Mouse (Mus musculus) adipocyte (in vitro differentiated cells): ENCODE measurements around the gene Mid2.
A peak's percentile ranks its signal among the peaks of the same experiment; 100 is the strongest.
"Not testable (repeated sequence)": the region's sequence is repeated elsewhere in the genome, so short reads cannot be mapped to it uniquely, and the experiment has no call there.

ENCODE experiments used
- DNase-seq: peaks from one replicate; pipeline ENCODE4 v3.0.0-alpha.2; 2016; ENCODE audit warnings: low spot score

The Mid2 gene

DNA sequence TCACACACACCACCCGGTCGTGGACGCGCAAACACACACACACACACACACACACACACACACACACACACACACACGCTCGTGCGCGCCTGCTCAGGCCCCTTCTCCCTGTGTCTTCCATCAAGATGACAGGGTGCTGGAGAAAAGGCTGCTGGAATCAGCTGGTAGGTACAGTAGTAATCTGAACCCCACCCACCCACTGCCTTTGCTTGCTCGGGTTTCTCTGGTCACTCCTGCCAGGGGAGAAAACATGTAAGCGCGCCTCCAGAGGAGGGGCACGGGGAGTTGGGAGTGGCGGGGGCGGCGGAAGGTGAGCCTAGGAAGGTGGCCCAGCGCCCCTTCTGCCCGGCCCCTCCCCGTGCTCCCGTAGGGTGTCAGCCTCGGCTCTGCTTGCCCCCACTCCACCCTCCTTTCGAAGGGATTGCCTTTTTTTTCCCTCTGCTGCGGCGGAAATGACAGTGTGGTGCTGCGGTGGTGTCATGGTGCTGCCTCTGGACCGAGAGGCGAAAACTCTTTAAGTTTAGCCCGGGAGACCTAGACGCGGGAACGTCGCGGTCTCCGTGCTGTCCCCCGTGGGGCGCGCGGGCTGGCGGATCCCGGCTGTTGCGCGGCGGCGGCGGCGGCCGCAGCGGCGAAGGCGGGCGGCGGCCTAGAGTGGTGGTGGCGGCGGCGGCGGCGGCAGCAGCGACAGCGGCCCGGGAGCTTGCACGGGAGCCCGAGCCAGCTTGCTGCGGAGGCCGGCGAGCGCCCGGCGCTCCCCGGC, at the start of gene Mid2:
TSS of gene Mid2 (plus strand) at position 121 of the 763 bp plus-strand sequence.
- no peak for DNase-seq

DNA sequence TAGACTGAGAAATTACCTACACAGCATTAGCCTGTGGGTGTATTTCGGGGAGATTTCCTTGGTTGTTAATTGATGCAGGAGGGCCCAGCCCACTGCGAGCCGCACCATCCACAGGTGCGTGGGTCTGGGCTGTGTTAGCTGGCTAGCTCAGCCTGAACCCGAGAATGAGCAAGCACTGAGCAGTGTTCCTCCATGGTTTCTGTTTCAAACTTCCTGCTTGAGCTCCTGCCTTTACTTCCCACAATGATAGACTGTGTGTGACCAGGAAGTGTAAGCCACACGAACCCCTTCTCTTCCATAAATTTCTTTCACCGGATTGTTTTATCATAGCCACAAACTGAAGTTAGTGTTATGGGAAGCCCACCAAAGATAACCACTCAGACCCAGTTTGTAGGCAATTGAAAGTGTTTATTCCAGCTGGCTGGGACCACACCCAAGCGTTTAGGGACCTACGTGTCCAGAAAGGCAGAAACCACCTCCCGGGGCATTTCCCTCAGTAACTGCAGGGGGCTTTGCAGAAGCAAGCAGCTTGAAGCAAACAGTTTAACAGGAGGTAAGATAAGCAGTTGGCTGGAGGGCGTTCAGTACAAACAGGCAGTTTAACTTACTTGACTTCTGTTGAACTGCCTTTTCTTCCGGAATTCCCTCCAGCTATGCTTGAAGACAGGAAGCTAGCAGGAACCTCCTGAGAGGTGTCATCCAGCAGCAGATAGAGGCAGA, 39.4 kb upstream of the Mid2 start:
- DNase-seq: no peak

DNA sequence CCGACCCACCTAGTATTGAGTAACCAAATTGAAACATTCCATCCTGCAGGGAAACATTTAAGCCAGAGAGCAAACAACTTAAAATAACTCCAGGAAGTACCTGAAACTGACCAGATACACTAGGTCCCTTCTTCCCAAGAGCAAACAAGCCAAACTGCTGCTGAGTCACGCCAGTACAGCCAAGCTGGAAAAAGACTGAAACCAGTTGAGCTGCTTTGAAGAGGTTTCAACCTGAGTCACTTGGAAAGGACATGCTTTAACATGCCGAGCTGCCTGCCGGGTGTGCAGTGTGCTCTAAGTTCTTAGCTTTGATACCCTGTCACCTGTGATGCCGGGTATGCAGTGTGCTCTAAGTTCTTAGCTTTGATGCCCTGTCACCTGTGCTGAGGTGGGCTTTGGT, 26.4 kb upstream of the Mid2 start:
- DNase-seq: peak; percentile 10

DNA sequence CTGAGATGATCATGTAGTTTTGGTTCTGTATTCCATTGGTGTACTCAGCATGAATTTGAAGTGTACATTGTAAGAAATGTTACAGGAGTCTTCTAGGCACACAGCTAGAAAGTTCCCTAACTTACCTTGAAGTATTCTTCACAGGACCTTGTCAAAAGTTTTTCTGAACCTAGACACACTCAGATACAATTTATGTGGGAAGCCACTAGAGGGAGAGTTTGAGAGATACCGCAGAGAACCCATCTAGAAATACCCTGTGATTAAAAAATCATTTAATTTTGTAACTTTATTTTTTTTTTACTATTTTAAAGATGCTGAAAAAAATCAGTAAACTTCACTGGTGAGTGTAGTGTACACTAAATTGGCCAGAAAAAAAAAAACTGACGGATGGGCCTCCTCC, 24.8 kb upstream of the Mid2 start:
- DNase-seq: peak; percentile 4

DNA sequence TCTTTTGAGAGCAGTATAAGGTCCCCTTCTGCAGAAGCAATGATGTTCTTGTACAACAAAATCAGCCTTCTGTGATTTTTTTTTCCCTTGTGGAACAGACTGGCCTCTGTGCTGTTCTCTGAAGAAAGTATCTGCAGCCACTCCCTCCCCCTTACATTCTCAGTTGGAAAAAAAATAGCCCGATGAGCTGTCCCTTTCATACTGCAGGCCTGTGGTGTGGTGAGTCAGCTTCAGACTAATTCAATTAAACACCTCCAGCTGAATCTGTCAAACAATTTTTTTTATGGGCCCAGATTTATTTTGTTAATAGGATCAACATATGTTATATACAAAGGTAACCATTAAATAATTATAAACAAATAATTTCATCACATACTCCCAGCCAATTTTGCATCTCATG, 3.7 kb upstream of the Mid2 start:
- no peak for DNase-seq

DNA sequence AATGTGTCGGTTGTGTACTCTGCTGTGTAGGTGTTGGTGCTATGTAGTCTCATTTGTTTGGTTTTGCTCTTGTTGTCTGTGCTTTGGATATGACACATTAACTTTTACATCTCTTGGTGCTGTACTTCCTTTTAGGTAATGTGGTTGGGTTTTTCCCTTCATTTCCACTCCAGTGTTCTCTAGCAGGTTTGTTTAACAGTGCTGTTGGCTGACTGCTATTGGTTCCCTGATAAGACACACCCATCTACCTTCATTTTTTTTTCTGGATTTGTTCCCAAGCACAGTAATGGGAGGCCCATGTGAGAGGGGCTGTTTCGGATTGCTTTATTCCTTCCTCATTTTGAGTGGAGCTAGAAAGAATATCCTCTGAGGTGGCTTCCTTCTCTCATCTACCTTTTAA, 883 bp upstream of the Mid2 start:
- no peak for DNase-seq

DNA sequence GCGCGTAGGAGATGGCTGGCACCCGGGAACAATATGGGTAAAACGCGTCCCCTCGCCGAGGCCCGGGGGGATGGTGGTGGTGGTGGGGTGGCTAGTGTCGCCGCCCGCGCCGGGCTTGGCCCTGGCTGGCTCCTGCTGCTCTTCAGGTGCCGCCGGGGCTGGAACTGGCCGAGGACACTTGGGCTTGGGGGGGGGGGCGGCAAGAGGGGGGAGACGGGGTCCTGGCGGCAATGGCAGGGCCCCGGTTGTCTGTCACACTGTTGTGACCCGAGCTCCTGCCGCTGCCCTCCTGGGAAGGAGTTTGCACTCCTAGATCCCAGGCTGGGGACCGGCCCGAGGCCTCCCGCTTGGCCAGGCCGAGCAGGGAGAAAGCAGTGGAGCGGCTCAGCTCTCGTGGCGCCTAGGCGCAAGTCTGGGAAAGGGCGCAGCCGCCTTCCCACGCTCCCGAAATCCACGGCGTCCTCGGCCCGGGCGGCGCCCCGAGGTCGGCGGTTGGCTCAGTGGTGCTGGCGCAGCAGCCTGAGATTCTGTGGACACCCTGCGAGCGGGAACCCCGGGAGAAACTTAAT, 927 bp downstream of the Mid2 start:
- peak; percentile 13 for DNase-seq

DNA sequence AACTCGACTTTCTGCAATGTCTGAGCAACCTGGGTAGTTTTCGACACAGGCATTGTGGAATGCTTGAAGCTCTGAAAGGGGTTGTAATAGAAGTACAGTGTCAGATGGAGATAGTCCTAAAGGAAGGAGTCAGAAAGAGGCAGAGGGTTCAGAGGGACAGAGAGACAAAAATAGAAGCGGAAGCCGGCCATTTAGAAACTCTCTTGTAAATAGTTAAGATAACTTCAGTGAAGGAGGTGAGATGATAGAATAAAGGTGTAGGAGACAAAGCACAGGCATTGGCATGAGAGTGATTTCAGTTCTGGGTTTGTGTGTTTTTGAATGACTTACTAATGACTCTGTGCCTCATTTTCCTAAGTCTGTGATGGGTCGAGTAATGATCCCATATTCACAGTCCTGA, 11.0 kb downstream of the Mid2 start:
- no peak for DNase-seq

DNA sequence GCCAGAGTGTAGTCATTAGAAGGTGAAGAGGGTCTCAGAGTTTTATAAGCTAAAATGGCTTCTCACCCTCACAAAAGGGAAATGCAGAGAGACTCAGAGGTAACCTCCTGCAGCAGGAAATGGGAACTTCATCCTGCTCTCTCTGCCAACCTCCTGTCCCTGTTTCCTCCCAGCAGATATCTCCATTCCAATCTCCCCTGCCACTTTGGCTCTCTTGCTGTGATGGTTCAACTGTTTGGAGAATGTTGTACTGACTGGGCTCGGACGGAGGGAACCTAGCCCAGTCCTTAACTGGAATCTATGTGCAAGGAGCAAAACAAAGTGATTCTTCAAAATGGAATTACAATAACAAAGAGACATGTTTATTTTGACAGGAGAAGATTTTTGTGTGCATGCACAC, 23.9 kb downstream of the Mid2 start:
- no peak for DNase-seq

DNA sequence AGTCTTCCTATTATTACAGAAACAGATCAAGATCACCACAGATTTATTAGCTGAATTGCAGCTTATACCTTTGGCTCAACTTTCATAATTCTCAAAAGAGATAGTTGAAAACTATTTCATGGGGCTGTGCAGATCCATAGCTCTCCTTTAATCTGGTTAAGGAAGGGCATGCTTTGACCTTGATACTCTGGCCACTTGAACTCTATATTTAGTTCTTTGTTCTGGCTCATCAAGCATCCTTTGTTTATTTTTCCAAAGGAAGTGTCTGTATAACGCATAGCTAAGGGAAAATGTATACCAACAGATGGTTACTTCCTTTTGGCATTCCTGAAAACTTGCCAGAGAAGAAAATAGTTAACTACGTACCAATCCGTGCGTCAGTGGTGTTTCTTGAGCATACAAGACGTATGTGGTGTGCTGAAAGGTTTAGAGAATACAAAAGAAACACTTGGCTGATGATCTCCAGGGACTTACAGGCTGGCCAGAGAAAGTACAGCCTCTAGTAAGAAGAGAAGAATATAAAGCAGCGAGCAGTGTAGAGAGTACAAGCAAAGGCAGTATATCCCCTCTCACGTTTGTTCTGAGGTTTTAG, 33.6 kb downstream of the Mid2 start:
- not testable (repeated sequence) for DNase-seq

DNA sequence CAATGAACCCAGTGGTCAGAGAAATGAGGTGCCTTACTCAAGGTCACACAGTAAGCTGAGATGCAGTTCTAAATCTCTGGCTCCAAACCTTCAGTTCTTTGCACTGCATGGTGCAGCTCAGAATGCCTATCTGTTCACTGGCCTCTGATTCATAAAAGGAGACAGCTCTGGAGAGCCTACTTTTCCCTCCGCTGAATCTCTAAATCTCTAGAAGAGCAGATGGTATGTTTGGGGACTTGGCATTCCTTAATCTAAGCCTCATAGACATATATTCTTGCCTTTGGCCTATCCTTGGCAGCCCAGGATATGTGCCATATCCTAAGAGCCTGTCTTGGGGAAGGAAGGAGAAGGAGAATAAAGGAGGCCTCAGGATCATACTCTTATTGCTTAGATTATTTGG, 38.8 kb downstream of the Mid2 start:
- no peak for DNase-seq

DNA sequence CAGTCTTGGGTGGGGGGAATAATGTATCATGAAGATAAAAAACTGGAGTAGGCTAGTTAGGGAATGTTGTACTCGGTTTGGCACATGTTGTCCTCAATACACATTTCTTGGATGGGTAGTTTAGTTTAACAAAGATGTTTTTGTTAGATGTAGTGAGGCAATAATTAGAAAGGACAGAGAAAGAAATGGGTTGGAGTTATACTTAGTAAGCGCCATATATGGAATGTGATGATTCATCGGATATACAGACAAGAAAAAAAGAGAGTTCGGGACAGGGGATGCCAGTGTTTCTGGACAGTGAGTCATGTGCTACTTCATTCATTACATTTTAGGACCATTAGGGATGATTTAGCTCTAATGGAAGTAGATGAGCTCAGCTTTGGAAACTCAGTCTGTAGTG, 41.7 kb downstream of the Mid2 start:
- no peak for DNase-seq

DNA sequence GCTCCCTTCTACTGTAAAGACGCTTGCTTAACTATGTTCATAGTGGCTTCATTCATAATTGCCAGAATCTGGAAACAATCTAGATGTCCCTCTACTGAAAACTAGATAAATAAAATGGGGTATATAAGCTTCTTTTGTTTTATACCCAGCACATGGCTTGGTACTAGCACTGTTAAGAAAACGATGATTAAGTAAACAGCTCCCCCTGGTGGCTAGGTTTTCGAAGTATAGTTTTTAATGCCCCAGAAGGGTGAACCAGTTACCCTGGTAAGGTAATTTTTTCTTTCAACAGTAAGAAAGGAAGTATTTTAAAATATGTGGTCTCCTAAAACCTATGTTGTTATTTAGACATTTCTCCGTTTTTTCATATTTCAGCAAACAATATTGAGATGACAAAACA, 58.0 kb downstream of the Mid2 start:
- DNase-seq: peak; percentile 52

DNA sequence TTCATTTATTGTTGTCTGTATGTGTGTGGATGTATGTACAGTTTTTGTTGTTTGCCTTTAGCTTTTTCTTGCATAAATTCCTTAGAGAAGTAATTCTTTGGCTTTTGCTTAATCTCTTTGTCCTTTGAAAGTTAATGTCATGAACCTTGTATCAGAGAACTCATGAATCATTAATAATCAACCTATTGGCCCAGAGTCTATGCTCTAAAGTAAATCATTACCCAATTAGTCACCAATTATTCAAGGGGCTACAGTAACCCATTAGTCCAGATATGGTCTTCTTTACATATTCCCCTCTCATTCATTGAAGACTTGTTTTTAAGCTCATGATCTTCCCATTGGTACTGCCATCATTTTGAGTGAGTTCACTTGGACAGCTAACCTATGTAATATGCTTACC, 74.6 kb downstream of the Mid2 start:
- DNase-seq: no peak

DNA sequence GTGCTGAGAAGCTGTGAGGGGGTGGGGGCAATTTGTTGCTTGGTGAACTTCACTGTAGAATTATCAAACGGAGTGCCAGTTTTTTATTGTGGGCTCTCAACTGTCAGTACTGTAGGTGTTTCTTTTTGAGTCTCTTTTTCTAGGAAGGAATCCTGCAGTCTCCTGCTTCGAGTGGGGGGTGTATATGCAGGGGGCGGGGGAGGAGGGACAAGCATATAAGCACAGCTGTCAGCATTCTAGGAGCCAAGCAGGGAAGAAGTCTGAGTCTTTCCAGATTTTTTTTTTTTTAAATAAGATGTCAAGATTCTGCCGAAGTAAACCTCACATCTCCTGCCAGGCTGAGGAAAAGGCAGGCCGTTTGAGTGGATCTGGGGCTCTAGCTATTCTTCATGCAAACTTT, 78.8 kb downstream of the Mid2 start:
- no peak for DNase-seq

DNA sequence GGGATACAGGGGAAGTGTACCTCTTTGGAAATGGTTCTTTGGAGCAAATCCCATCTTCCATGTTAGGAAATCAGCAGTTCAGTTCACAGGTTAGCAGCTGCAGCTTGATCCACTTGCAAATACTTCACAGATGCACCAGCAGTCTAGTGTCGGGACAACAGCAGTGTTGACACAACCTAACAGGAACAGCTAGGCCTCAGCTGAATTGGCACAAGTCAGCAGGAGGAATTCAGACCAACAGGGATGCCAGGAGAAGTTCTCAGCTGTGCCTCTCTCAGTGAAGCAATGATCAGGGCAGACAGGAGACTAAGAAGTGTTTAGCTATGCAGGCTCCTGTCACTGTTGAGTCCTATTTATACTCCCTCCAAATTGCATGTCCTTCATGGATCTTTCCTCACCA, 105.4 kb downstream of the Mid2 start:
- peak; percentile 53 for DNase-seq

DNA sequence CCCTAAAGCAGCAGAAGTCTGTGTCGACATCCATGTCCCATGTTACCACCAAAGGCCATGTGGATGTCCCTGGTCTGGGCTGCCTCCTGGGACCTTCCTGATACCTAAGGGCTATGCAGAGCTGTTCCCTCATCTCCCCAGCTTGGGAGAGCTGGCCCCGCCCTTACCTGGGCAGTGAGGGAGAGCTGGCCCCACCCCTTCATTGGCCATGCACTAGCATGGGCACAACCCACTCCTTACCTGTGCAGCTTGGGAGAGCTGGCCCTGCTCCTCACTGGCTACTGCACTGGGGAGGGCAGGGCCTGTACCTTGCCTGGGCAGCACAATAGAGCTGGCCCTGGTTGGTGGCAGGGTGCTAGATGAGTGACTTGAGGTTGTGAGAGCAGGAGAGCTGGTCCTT, 140.9 kb downstream of the Mid2 start:
- no peak for DNase-seq

DNA sequence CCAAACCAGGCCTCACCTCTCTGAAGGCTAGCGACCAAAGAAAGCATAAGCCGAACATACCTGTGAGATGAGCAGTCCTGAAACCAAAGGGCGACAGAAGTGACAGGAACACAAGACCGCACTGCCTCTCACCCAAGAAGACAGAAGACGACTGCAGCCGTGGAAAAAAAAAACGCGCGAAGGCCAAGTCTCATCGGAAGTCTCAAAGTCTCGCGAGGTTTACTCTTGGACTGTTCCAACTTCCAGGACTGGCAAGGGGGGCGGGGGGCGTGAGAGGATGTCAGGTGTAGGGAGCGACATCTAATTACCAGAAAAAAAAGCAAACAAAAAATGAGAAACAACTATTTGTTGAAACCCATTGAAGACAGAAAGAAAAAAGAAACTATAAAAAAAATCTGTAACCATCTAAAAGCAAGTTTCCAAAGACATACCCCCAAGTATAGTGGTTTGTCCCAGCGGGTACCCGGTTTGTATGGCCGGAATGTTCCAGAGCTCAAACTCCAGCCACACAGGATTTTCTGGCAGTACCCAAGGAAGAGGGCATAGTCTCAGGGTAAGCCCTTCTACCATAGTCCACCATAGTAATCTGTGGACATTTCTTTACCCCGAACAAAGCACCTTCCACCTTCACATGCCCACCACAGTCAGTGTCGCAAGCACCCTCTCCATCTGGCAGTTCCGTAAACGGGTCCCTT, 149.1 kb downstream of the Mid2 start, which contains the start of gene Tex13b:
TSS of gene Tex13b (minus strand) at position 122 of the 695 bp plus-strand sequence.
- DNase-seq: no peak
